ENCODE assay signal across 18 mouse cellular contexts in genomic region chr3:148418067-148418466, GRCm38 (mm10).
DNase-seq lines count a peak whose midpoint lies in the region; ATAC-seq and TF ChIP-seq lines count a peak whose summit lies in the region.
"Had no signal": no experiment of that assay in that cellular context is flagged by ENCODE, and none has a peak within 500 bp of the region (broad histone marks: within the 10 kb centered on the region; RNA-seq: fewer than 3 reads in every experiment).

No protein-coding gene starts in this region.

- no peak overlapping the region for H3ac ChIP-seq in myocyte (ENCODE audit: control insufficient read depth, insufficient read length)

- H3K79me2 ChIP-seq in myocyte (ENCODE audit: control insufficient read depth, insufficient read depth): no peaks in the 10 kb centered on the region

- H3K9me3 ChIP-seq in kidney, embryonic 14.5 days (ENCODE audit: control insufficient read depth, low read length): no peaks in the 10 kb centered on the region
- H3K9me3 ChIP-seq in liver, embryonic 11.5 days (ENCODE audit: control insufficient read depth, low read length): no peaks in the 10 kb centered on the region
- H3K9me3 ChIP-seq: hindbrain, embryonic 12.5 days; intestine, embryonic 15.5 days; limb, embryonic 15.5 days; neural tube, embryonic 12.5 days had no signal

- no peak for DNase-seq in kidney, adult 8-10 months
- DNase-seq in ovary, adult 18-20 months (ENCODE audit: low spot score): peak; percentile 5
- no peak for DNase-seq in ovary, postnatal 10 days (ENCODE audit: low spot score)
- DNase-seq in liver, embryonic 11.5 days (ENCODE audit: low spot score): no peak
- DNase-seq in layer of hippocampus, postnatal 25 days (ENCODE audit: extremely low spot score in 1 of 2, low spot score in 1 of 2): no peak
- no peak for DNase-seq in adrenal gland, adult 8-10 months
- DNase-seq: adrenal gland, postnatal 25 days; cerebellum, adult 9-11 months; gastrocnemius, postnatal 36 days; thymus, adult 18-20 months had no signal

- H3K4me1 ChIP-seq in kidney, embryonic 14.5 days (ENCODE audit: control insufficient read depth, insufficient read depth, low read length): no peaks in the 10 kb centered on the region
- peaks cover 8% of the 10 kb centered on the region; the same call in 1 of the 2 replicates for H3K4me1 ChIP-seq in liver, embryonic 11.5 days (replicated peaks; ENCODE audit: control insufficient read depth, insufficient read depth, low read length)
- H3K4me1 ChIP-seq: neural tube, embryonic 12.5 days had no signal

- H3K4me2 ChIP-seq in kidney, embryonic 14.5 days (replicated peaks; ENCODE audit: low read depth, low read length): peak overlapping the region; percentile 15; the same call in 1 of the 2 replicates
- H3K4me2 ChIP-seq in liver, embryonic 11.5 days: 0 out of 2 replicates have a peak overlapping the region, but pooled peaks have one; percentile 7
- H3K4me2 ChIP-seq in myocyte (ENCODE audit: low read depth): peak overlapping the region; percentile 48
- H3K4me2 ChIP-seq: hindbrain, embryonic 12.5 days; intestine, embryonic 15.5 days; limb, embryonic 15.5 days; neural tube, embryonic 12.5 days had no signal

- no peak overlapping the region for H3K4me3 ChIP-seq in kidney, embryonic 14.5 days (ENCODE audit: low read length)
- H3K4me3 ChIP-seq in liver, embryonic 11.5 days (ENCODE audit: low read depth, low read length): no peak overlapping the region
- no peak overlapping the region for H3K4me3 ChIP-seq in myocyte
- H3K4me3 ChIP-seq: hindbrain, embryonic 12.5 days; intestine, embryonic 15.5 days; limb, embryonic 15.5 days; neural tube, embryonic 12.5 days had no signal

- ATAC-seq in kidney, embryonic 14.5 days (ENCODE audit: low FRiP score, low TSS enrichment): peak; percentile 89
- ATAC-seq in liver, embryonic 11.5 days (replicated peaks; ENCODE audit: low FRiP score): peak; percentile 84
- ATAC-seq: intestine, embryonic 15.5 days; midbrain, embryonic 16.5 days had no signal

- WGBS in kidney, embryonic 14.5 days: 6% methylated on average over 6 of the region's 6 CpGs
- 10% methylated on average over 6 of the region's 6 CpGs for WGBS in liver, embryonic 11.5 days

- no peaks in the 10 kb centered on the region for H3K36me3 ChIP-seq in kidney, embryonic 14.5 days (ENCODE audit: control insufficient read depth, insufficient read depth, low read length)
- H3K36me3 ChIP-seq in liver, embryonic 11.5 days (ENCODE audit: control insufficient read depth, insufficient read depth, low read length): no peaks in the 10 kb centered on the region
- no peaks in the 10 kb centered on the region for H3K36me3 ChIP-seq in myocyte (ENCODE audit: control insufficient read depth, insufficient read depth)
- H3K36me3 ChIP-seq: G1E; hindbrain, embryonic 12.5 days; intestine, embryonic 15.5 days; limb, embryonic 15.5 days; neural tube, embryonic 12.5 days had no signal

- H3K9ac ChIP-seq in kidney, embryonic 14.5 days (ENCODE audit: low read depth, low read length): no peak overlapping the region
- no peak overlapping the region for H3K9ac ChIP-seq in liver, embryonic 11.5 days (ENCODE audit: low read depth, low read length)
- H3K9ac ChIP-seq: hindbrain, embryonic 12.5 days; intestine, embryonic 15.5 days; limb, embryonic 15.5 days; neural tube, embryonic 12.5 days had no signal

- no peaks in the 10 kb centered on the region for H3K27me3 ChIP-seq in kidney, embryonic 14.5 days (ENCODE audit: control insufficient read depth, insufficient read depth, low read length)
- no peaks in the 10 kb centered on the region for H3K27me3 ChIP-seq in liver, embryonic 11.5 days (replicated peaks; ENCODE audit: control insufficient read depth, insufficient read depth, low read length)
- H3K27me3 ChIP-seq in myocyte (ENCODE audit: control insufficient read depth, insufficient read depth, insufficient read length): no peaks in the 10 kb centered on the region
- H3K27me3 ChIP-seq: hindbrain, embryonic 12.5 days; intestine, embryonic 15.5 days; neural tube, embryonic 12.5 days had no signal

- H3K27ac ChIP-seq in kidney, embryonic 14.5 days (ENCODE audit: low read depth, low read length): no peak overlapping the region
- no peak overlapping the region for H3K27ac ChIP-seq in liver, embryonic 11.5 days (ENCODE audit: low read depth, low read length)
- H3K27ac ChIP-seq: hindbrain, embryonic 12.5 days; intestine, embryonic 15.5 days; limb, embryonic 15.5 days; neural tube, embryonic 12.5 days had no signal

- TF ChIP-seq POLR2A in myocyte (IDR thresholded peaks at IDR 0.05; ENCODE audit: insufficient read length, low read depth): no peak

TF ChIP-seq in myocyte, 11 proteins besides CTCF, POLR2A, EP300 and RAD21:
- TF ChIP-seq SRF (IDR thresholded peaks at IDR 0.05; ENCODE audit: control insufficient read depth, insufficient read length, low read depth): no peak
- TF ChIP-seq MAX (IDR thresholded peaks at IDR 0.05; ENCODE audit: low read depth): no peak
- no peak for TF ChIP-seq TCF3 (IDR thresholded peaks at IDR 0.05; ENCODE audit: insufficient read length, low read depth)
- 0 out of 2 replicates have a peak, but pooled peaks have one; percentile 1 for TF ChIP-seq CEBPB (IDR thresholded peaks at IDR 0.05; ENCODE audit: insufficient read depth, poor library complexity, severe bottlenecking)
- TF ChIP-seq MYOD1 (IDR thresholded peaks at IDR 0.05; ENCODE audit: control insufficient read depth in 1 of 3, insufficient read length in 2 of 3, low read depth in 2 of 3): peak in 2 of 3 experiments; percentile 44 to 68
- TF ChIP-seq TCF12 (IDR thresholded peaks at IDR 0.05; ENCODE audit: insufficient read depth, poor library complexity, severe bottlenecking): peak; percentile 6
- no peak for TF ChIP-seq E2F4 (IDR thresholded peaks at IDR 0.05; ENCODE audit: insufficient read depth)
- no peak for TF ChIP-seq USF1 (IDR thresholded peaks at IDR 0.05; ENCODE audit: low read depth)
- no peak for TF ChIP-seq POLR2AphosphoS2 (IDR thresholded peaks at IDR 0.05; ENCODE audit: insufficient read length, low read depth)
- TF ChIP-seq REST (IDR thresholded peaks at IDR 0.05; ENCODE audit: insufficient read depth, insufficient read length): no peak
- no peak for TF ChIP-seq MYOG (IDR thresholded peaks at IDR 0.05; ENCODE audit: control insufficient read depth in 1 of 3, insufficient read depth in 1 of 3, insufficient read length in 2 of 3, low read depth in 2 of 3)
